Mouse (Mus musculus) forebrain, embryonic 13.5 days (tissue): ENCODE data around the gene Slc19a1. TPM values are rescaled to one million over a fixed set of nuclear protein-coding genes. Genes with fewer than 3 reads are reported as not detected.
A peak's percentile ranks its signal among the peaks of the same experiment; 100 is the strongest.

Experiments
- ATAC-seq: fragments of 200-750 bp; cut with Nextera tagmentation; 2 replicates; pipeline ENCODE4 v1.8.0; 2017
- H3K27ac ChIP-seq: fragments of 300-500 bp; sonication (generic); 2 replicates; pipeline ENCODE4 v1.5.1; 2015; ENCODE audit warnings: inconsistent platforms, mild to moderate bottlenecking, moderate library complexity
- H3K27me3 ChIP-seq: fragments of 300-500 bp; sonication (generic); 2 replicates; pipeline ENCODE4 v1.6.1; 2015; ENCODE audit warnings: mild to moderate bottlenecking, inconsistent platforms
- H3K36me3 ChIP-seq: fragments of 300-500 bp; sonication (generic); 2 replicates; pipeline ENCODE4 v1.6.1; 2015; ENCODE audit warnings: mild to moderate bottlenecking, inconsistent platforms; ENCODE audit not compliant: poor library complexity, severe bottlenecking
- H3K4me1 ChIP-seq: fragments of 300-500 bp; sonication (generic); 2 replicates; pipeline ENCODE4 v1.6.1; 2015; ENCODE audit warnings: inconsistent platforms
- H3K4me2 ChIP-seq: fragments of 300-500 bp; sonication (generic); 2 replicates; pipeline ENCODE4 v1.6.1; 2015; ENCODE audit warnings: inconsistent platforms, mild to moderate bottlenecking, moderate library complexity
- H3K4me3 ChIP-seq: fragments of 300-500 bp; sonication (generic); 2 replicates; pipeline ENCODE4 v1.5.1; 2015; ENCODE audit warnings: mild to moderate bottlenecking, inconsistent platforms
- H3K9ac ChIP-seq: fragments of 300-500 bp; sonication (generic); 2 replicates; pipeline ENCODE4 v1.6.1; 2015; ENCODE audit warnings: mild to moderate bottlenecking, inconsistent platforms
- H3K9me3 ChIP-seq: fragments of 300-500 bp; sonication (generic); replicated peaks from 2 replicates; pipeline ENCODE4 v1.6.1; 2016; ENCODE audit warnings: inconsistent platforms
- WGBS: fragments of 180-500 bp; shearing (Covaris S2); methylation state at CpG from one replicate; pipeline ENCODE4 v1.1.7; 2015; 5-methylcytosine and 5-hydroxymethylcytosine counted together
- polyA plus RNA-seq: library from polyadenylated mRNA; unstranded; fragments of >200 nt; fragmentation: Nextera tagmentation; extraction: Ambion mirVana; gene quantifications from 2 replicates; pipeline ENCODE4 v1.2.1, GENCODE M21; 2015

Slc19a1 gene
- polyA plus RNA-seq, 1 experiment from 2014 or later, result 28.0 TPM

DNA sequence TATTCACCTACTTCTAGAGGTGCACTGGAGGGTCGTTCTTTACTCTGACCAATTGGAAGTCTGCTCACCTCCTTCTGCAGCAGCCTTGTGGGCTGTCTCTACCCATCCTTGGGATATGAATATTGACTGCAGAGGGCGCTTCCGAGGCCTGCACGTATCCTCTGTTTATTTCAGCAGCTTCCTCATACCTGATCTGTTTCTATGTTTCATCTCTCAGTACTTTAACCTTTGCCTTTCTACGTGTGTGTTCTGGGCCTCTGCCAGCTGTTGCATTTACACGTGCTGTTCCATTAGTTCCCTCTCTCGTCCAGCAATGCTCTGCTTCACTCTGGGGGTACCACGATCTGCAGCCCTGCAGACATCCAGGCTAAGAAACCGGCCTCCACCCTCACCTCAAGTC is 14.4 kb upstream of the Slc19a1 start:
- H3K36me3 ChIP-seq, result no peaks in the 10 kb centered on the region
- no peak overlapping the region for H3K4me2 ChIP-seq
- no peak for ATAC-seq
- 72% methylated on average over 9 of the region's 9 CpGs for WGBS
- no peaks in the 10 kb centered on the region for H3K27me3 ChIP-seq
- H3K4me1 ChIP-seq, result peaks cover 2% of the 10 kb centered on the region; the same call in 1 of the 2 replicates
- no peak overlapping the region for H3K9ac ChIP-seq
- no peak overlapping the region for H3K27ac ChIP-seq
- H3K4me3 ChIP-seq, result no peak overlapping the region
- H3K9me3 ChIP-seq, result no peaks in the 10 kb centered on the region

DNA sequence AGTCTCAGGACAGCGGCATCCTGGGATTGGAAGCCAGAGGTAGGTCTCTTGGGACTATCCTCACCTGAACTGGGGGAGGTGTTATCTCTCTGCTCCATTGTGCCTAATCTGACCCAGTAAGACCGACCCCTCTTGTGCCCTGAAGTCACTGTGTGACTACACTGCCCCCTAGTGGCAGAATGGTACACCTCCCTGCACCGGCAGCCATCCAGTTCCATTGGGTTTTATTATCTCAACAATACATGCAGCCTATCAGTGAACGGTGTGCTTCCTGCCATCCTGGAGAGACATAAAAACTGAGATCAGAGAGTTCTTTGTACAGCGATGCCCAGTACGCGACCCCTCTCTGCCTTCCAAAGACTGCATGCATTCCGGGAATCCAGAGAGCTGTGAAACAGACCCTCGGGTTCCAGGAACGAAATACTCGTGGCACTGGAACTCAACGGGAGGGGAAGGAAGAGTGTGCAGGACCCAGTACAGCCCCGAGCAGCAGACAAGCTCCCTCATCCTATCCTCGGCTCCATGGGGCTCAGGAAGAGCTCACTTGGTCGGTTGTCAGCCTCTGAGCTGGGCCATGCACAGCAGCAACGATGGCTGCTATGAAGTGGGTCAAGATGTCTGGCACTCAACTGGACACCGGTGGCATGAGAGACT is 10.5 kb upstream of the Slc19a1 start:
- no peak overlapping the region for H3K9ac ChIP-seq
- peak overlapping the region; percentile 33 for H3K4me2 ChIP-seq
- no peaks in the 10 kb centered on the region for H3K27me3 ChIP-seq
- H3K4me1 ChIP-seq, result peaks cover 2% of the 10 kb centered on the region; the same call in 1 of the 2 replicates
- H3K4me3 ChIP-seq, result no peak overlapping the region
- ATAC-seq, result peak; percentile 80
- H3K36me3 ChIP-seq, result no peaks in the 10 kb centered on the region
- H3K27ac ChIP-seq, result no peak overlapping the region
- 32% methylated on average over 17 of the region's 17 CpGs for WGBS
- H3K9me3 ChIP-seq, result no peaks in the 10 kb centered on the region

DNA sequence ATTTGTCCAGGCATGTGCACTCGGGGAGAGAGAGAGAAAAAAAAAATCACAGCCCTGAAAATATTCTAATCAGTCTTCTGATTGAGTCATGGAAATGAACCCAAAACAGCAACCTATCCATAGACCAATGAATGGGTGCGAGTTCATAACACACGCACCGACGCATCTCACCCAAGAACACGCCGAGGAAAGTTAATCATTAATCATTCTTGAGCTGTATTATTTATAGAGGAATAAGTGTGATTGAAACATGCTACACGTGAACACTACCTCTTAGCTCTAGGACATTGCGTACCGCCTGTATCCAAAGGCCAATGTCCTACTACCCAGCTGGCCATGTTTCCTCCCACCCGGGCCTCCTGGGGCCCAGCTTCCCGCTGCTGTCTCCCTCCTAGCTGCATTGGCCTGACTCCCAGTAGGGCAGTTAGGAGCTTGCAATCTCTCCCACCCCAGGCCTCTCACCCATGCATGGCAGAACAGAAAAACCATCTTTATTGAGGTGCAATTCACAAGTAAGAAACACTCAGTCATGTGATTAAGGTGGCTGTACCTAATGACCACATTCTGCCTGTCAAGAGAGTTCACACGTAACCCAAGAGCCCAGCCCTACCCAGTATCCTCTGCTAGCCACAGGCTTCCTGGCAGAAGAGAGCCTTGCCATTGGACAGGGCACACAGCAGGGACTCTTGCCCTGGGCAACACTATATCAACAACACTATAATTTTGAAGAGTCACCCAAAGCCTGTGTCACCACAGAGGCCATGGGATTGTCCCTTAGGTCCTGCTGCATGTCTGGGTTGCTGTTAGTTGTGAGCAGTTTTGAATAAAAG is 9.5 kb upstream of the Slc19a1 start:
- ATAC-seq, result no peak
- whole genome bisulfite sequencing, result 90% methylated on average over 13 of the region's 13 CpGs
- no peak overlapping the region for H3K9ac ChIP-seq
- no peaks in the 10 kb centered on the region for H3K27me3 ChIP-seq
- no peaks in the 10 kb centered on the region for H3K9me3 ChIP-seq
- H3K36me3 ChIP-seq, result no peaks in the 10 kb centered on the region
- H3K4me3 ChIP-seq, result no peak overlapping the region
- no peak overlapping the region for H3K27ac ChIP-seq
- no peaks in the 10 kb centered on the region for H3K4me1 ChIP-seq
- H3K4me2 ChIP-seq, result no peak overlapping the region

DNA sequence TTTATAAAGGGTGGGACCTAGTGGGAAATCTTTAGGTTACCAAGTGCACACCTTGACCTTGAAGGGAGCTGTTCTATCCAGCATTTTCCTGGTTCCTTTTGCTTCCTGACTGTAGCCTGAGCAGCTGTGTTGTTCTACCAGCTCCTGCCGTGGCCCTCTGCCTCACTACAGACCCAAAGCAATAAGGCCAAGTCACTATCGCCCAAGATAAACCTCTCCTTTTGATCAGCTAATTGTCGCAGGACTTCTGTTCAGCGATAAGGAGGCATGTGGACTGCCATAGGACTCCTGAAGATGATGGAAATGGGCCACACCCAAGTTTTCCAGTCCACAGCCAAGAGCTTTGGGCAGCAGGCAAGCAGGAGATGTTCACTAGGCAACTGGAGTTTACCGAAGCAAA is 7.8 kb upstream of the Slc19a1 start:
- no peaks in the 10 kb centered on the region for H3K27me3 ChIP-seq
- H3K36me3 ChIP-seq, result no peaks in the 10 kb centered on the region
- H3K27ac ChIP-seq, result no peak overlapping the region
- no peak for ATAC-seq
- WGBS, result 80% methylated on average over 5 of the region's 5 CpGs
- no peaks in the 10 kb centered on the region for H3K4me1 ChIP-seq
- H3K9ac ChIP-seq, result no peak overlapping the region
- no peaks in the 10 kb centered on the region for H3K9me3 ChIP-seq
- H3K4me2 ChIP-seq, result no peak overlapping the region
- no peak overlapping the region for H3K4me3 ChIP-seq

DNA sequence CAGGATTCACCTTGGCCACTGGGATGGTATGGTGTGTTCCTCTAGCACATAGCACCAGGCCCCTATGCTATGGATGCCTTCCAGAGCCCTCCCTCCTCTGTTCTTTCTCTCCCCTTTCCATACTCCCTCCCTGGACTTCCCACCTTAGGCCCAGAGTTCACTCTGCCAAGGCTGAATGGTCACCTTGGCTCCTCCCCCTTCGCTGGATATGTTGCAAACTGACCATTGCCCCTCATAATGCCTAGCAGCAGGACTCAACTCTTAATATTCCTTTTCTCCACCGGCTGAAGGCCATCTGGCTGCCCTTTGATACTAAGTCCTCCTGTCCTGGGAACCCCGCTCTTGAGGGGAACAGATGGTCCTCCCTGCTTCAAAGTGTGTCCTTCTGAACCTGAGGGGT is 5.1 kb upstream of the Slc19a1 start:
- no peak overlapping the region for H3K4me3 ChIP-seq
- no peaks in the 10 kb centered on the region for H3K4me1 ChIP-seq
- no peaks in the 10 kb centered on the region for H3K9me3 ChIP-seq
- WGBS, result 87% methylated on average over 3 of the region's 3 CpGs
- no peaks in the 10 kb centered on the region for H3K27me3 ChIP-seq
- no peak overlapping the region for H3K27ac ChIP-seq
- H3K9ac ChIP-seq, result no peak overlapping the region
- no peaks in the 10 kb centered on the region for H3K36me3 ChIP-seq
- no peak overlapping the region for H3K4me2 ChIP-seq
- no peak for ATAC-seq

DNA sequence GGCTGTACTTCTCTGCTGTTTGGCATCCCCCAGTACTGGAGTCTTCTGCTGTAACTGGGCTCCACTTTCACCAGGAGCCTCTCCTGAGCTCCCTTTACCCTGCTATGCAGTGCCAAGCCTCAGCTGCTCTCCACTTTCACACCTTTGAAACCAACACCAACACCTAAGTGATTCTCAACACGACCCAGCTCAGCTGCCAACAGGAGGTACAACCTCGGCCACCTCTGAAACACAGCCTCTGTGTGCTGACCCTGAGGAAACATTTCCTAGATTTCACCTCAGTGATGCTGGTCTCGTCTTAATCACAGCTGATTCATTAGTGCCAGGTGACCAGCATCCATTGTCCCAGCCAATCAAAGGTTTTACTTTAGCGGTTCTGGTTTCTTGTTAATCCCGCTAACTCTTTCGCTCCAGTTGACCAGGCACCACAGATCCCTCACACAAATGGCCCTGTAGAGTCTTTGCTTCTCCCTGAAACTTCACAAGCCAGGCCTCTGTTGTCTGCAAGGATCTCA is 3.2 kb upstream of the Slc19a1 start:
- ATAC-seq, result no peak
- 75% methylated on average over 6 of the region's 6 CpGs for WGBS
- H3K27me3 ChIP-seq, result no peaks in the 10 kb centered on the region
- H3K9me3 ChIP-seq, result no peaks in the 10 kb centered on the region
- no peak overlapping the region for H3K4me3 ChIP-seq
- no peak overlapping the region for H3K27ac ChIP-seq
- H3K4me2 ChIP-seq, result no peak overlapping the region
- no peaks in the 10 kb centered on the region for H3K36me3 ChIP-seq
- no peak overlapping the region for H3K9ac ChIP-seq
- H3K4me1 ChIP-seq, result peaks cover 8% of the 10 kb centered on the region

DNA sequence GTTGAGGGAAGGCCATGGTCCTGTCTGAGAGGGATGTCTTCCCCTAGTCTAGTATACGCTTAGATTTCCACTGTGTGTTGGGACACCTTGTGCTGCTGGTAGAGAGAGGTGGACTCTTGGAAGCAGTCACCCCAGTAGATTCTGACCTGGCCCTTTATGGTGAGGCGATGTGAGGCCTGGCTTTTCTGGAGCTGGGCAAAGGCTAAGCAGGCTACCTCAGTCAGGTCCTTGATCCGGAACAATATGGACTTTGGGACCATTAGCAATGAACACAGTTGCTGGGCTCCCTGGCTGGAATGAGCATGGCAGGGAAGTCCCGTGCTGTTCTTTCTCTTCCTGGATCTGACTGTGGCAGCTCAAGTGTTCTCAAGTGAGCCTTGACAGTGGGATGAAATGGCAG is 2.3 kb upstream of the Slc19a1 start:
- no peak overlapping the region for H3K4me2 ChIP-seq
- WGBS, result 94% methylated on average over 4 of the region's 4 CpGs
- no peak for ATAC-seq
- H3K4me1 ChIP-seq, result peaks cover 17% of the 10 kb centered on the region
- H3K27me3 ChIP-seq, result no peaks in the 10 kb centered on the region
- H3K9ac ChIP-seq, result no peak overlapping the region
- no peaks in the 10 kb centered on the region for H3K36me3 ChIP-seq
- no peak overlapping the region for H3K27ac ChIP-seq
- no peaks in the 10 kb centered on the region for H3K9me3 ChIP-seq
- H3K4me3 ChIP-seq, result no peak overlapping the region

DNA sequence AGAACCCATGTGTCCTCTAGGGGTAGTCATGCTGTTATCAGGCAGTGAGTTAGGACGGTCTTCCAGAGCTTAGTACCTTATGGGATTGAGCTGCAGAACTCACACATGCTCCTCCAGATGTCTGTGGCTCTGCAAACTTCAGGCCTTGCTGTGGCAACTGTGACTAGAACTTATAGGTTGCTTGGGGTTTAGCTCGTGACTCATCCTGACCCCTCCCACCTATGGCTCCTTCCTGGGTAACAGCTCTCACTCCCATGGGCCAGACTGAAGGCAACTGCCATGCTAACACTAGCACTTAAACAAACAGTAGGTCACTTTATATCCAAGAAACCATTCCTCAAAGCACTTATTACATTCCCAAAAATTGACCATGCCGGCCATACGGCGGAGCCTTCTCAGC is 1.4 kb upstream of the Slc19a1 start:
- no peak overlapping the region for H3K4me2 ChIP-seq
- peaks cover 25% of the 10 kb centered on the region for H3K4me1 ChIP-seq
- no peak overlapping the region for H3K9ac ChIP-seq
- no peaks in the 10 kb centered on the region for H3K9me3 ChIP-seq
- no peak for ATAC-seq
- 87% methylated on average over 5 of the region's 5 CpGs for WGBS
- H3K27me3 ChIP-seq, result no peaks in the 10 kb centered on the region
- H3K4me3 ChIP-seq, result no peak overlapping the region
- no peak overlapping the region for H3K27ac ChIP-seq
- H3K36me3 ChIP-seq, result no peaks in the 10 kb centered on the region

DNA sequence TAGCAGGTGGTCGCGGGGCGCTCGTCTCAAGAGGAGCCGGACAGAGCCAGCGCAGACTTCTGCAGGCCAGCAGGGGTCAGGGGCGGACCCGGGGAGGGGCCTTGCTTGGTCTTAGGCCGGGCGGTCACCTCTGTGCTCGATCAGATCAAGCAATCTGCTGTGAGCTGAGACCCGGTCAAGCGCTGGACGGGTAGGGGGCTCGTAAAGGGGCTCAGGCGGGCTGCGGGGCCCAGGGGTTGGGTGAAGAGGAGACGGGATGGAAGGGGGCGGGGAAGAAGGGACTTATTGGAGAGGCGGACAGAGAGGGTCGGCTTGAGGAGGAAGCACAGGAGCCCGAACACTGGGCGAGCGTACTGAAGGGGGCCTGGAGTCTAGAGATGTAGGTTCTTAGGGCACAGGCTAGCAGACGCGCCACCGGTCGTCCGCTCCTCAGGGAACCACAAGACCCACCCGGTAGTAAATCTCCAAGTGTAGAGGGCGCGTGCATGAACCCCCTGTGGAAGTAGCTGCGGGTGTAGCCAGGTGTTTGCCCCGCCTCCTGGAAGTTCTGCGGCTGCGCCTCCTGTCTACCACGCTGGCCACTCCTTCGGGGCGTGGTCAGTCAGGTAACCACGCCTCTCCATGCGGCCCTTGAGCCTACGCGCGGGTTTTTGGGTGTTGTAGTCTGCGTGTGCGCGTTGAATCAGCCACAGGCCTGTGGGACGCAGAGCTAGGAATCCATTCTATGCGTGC is 716 bp downstream of the Slc19a1 start:
- Histone ChIP-seq H3K36me3 (0 out of 2 replicates have a peak, but pooled peaks cover 10% of the 10 kb centered on the region), H3K27ac (0 out of 2 replicates have a peak overlapping the region, but pooled peaks have one; percentile 19), H3K27me3 (no peaks in the 10 kb centered on the region), H3K4me3 (peak overlapping the region; percentile 65), H3K4me1 (peaks cover 25% of the 10 kb centered on the region), H3K9ac (peak overlapping the region; percentile 77), H3K4me2 (peak overlapping the region; percentile 92), H3K9me3 (no peaks in the 10 kb centered on the region)
- WGBS, result under 1% methylated on average over 49 of the region's 49 CpGs
- peak; percentile 96 for ATAC-seq

DNA sequence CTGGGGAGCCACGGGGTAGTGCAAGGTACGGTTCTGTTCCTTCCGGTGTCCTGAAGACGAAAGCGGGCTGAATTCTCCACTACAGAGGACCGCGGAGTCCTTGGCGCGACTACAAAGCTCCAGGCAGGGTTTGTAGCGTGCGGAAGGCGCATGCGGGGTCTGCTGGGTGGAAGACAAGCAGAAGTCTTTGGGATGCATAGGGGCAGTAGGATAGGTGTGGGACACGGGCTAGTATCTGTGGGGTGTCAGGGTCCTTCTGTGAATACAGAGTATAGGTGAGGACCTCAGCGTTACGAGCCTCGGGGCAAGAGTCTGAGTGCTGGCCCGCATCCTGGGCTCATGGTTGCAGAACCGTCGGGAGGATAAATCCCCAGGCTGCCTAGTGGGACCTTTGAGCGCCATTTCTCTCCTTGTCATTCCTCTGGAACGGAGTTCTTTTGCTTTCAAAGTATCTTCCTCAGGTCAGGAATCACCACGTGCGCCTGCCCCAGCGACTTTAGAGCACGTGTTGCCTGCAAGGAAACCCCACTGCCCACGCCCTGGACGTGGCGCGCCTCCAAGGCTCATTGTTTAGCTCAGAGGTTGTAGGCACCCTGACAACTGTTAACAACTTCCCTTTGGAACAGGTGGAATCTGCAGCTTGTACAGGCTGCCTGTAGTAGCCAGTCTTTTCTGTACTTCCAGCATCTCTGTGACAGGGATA is 1.4 kb downstream of the Slc19a1 start:
- under 1% methylated on average over 30 of the region's 30 CpGs for WGBS
- Histone ChIP-seq H3K4me2 (peak overlapping the region; percentile 92), H3K27me3 (no peaks in the 10 kb centered on the region), H3K9me3 (no peaks in the 10 kb centered on the region), H3K36me3 (peaks cover 12% of the 10 kb centered on the region), H3K4me3 (peak overlapping the region; percentile 65), H3K27ac (no peak overlapping the region), H3K9ac (peak overlapping the region; percentile 77), H3K4me1 (peaks cover 25% of the 10 kb centered on the region)
- peak; percentile 78 for ATAC-seq

DNA sequence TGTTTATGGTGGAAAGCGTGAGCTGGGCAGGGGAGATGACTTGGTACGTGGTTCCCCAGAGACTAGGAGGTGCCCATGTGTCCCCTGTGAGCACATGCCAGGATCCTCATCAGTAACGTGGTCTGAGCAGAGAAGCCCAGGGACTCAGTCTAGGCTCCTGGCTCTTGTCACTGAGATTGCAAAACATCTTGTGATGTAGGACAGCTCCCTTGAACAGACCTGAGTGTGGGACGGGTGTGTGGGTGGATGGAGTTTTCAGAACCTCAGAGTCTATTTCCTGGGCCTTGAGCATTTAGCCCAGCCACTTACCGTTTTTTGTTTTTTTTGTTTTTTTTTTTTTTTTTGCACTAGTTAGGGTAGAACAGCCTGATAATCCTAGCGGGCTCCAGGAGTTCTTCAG is 3.4 kb downstream of the Slc19a1 start:
- ATAC-seq, result no peak
- H3K4me1 ChIP-seq, result peaks cover 25% of the 10 kb centered on the region
- WGBS, result 91% methylated on average over 6 of the region's 6 CpGs
- no peak overlapping the region for H3K9ac ChIP-seq
- no peaks in the 10 kb centered on the region for H3K9me3 ChIP-seq
- no peaks in the 10 kb centered on the region for H3K27me3 ChIP-seq
- no peak overlapping the region for H3K4me2 ChIP-seq
- H3K36me3 ChIP-seq, result peaks cover 32% of the 10 kb centered on the region
- H3K4me3 ChIP-seq, result no peak overlapping the region
- no peak overlapping the region for H3K27ac ChIP-seq
